Mouse (Mus musculus) heart, adult 2 months (tissue): ENCODE measurements around the gene Camk1d. TPM values are rescaled to one million over a fixed set of nuclear protein-coding genes. Genes with fewer than 3 reads are reported as not detected.

Experiments
- DNase-seq, 2 experiments: peaks; one replicate each; pipeline ENCODE4 v3.0.0; 2021
- H3K27ac ChIP-seq: fragments of 200-600 bp; 2 replicates; pipeline ENCODE4 v1.8.1; 2022
- H3K27me3 ChIP-seq: fragments of 200-500 bp; 2 replicates; pipeline ENCODE4 v1.6.1; 2012; ENCODE audit warnings: mild to moderate bottlenecking, low read length, inconsistent platforms, mixed read lengths; ENCODE audit not compliant: control insufficient read depth, insufficient read depth
- H3K36me3 ChIP-seq: fragments of 200-500 bp; 2 replicates; pipeline ENCODE4 v1.6.1; 2012; ENCODE audit warnings: low read length, inconsistent platforms; ENCODE audit not compliant: control insufficient read depth, insufficient read depth
- H3K4me1 ChIP-seq: fragments of 200-500 bp; 2 replicates; pipeline ENCODE4 v1.6.1; 2011; ENCODE audit warnings: low read length; ENCODE audit not compliant: control insufficient read depth, insufficient read depth
- H3K4me3 ChIP-seq: fragments of 200-600 bp; 2 replicates; pipeline ENCODE4 v1.8.1; 2022
- H3K79me2 ChIP-seq: fragments of 200-500 bp; replicated peaks from 2 replicates; pipeline ENCODE4 v1.6.1; 2012; ENCODE audit warnings: mild to moderate bottlenecking, inconsistent platforms, low read length, moderate library complexity, mixed read lengths; ENCODE audit not compliant: control insufficient read depth, insufficient read depth
- H3K9ac ChIP-seq: fragments of 200-500 bp; 2 replicates; pipeline ENCODE4 v1.6.1; 2012; ENCODE audit warnings: low read depth, mild to moderate bottlenecking, control low read depth, inconsistent platforms, low read length, mixed read lengths
- CTCF ChIP-seq: fragments of 200-600 bp; IDR thresholded peaks from 2 replicates; pipeline ENCODE4 v1.8.1; 2022; ENCODE audit warnings: antibody characterized with exemption, mild to moderate bottlenecking, moderate library complexity
- EP300 ChIP-seq: fragments of 200-500 bp; IDR thresholded peaks from 2 replicates; pipeline ENCODE4 v1.6.1; 2011; ENCODE audit warnings: low read depth, low read length, control low read depth; ENCODE audit not compliant: insufficient read depth
- POLR2A ChIP-seq: fragments of 200-500 bp; IDR thresholded peaks from 2 replicates; pipeline ENCODE4 v1.6.1; 2011; ENCODE audit warnings: mild to moderate bottlenecking, low read depth, low read length, control low read depth; ENCODE audit not compliant: insufficient read depth
- WGBS: fragments of 180-500 bp; shearing (Covaris S2); methylation state at CpG from one replicate; pipeline ENCODE4 v1.1.7; 2018; 5-methylcytosine and 5-hydroxymethylcytosine counted together
- intact Hi-C: fragments of 180-260 bp; cut with DNase I; formaldehyde crosslinking; loops from one replicate; pipeline ENCODE4 v1.15.1; 2025
- long read RNA-seq: library from polyadenylated mRNA; stranded (forward); transcript quantifications from one replicate; pipeline ENCODE4 v2.0.0, GENCODE M21; 2021
- polyA plus RNA-seq: library from polyadenylated mRNA; depleted of rRNA; stranded (reverse); fragments of >200 nt; gene quantifications from 2 replicates; pipeline ENCODE4 v1.2.3, GENCODE M21; 2012; rRNA removed
- total RNA-seq, 2 experiments: library from RNA; stranded (reverse); gene quantifications; 2 replicates each; pipeline ENCODE4 v1.2.3; 2021

Gene Camk1d
- total RNA-seq: 1 to 10 TPM; 4.3 to 4.9 TPM
- polyA plus RNA-seq: 2.5 and 3.3 TPM in 2 replicates
- long read RNA-seq, partial matches to known transcripts: 0 of 3 reads
- long read RNA-seq, other reads (novel, unspliced or antisense): 3 of 3 reads

- under 1% methylated on average over 76 of the region's 80 CpGs for WGBS
- H3K4me3 ChIP-seq: peak within 1 kb of the TSS; percentile 63
- peaks cover 2% of the 10 kb centered on the region for H3K4me1 ChIP-seq
- peak; percentile 42; the same call in 1 of the 2 replicates for TF ChIP-seq POLR2A
- TF ChIP-seq EP300: no peak
- peak; percentile 63 for TF ChIP-seq CTCF
- H3K27ac ChIP-seq: peak within 1 kb of the TSS; percentile 56
- intact Hi-C loops: loop anchor here (10.0 kb wide), 1 partner anchor 90 kb away; no protein-coding TSS in a partner anchor
- no peaks in the 10 kb centered on the region for H3K79me2 ChIP-seq
- H3K27me3 ChIP-seq: no peaks in the 10 kb centered on the region
- H3K9ac ChIP-seq: peak within 1 kb of the TSS; percentile 65
- DNase-seq: peak; percentile 83 to 85
- no peaks in the 10 kb centered on the region for H3K36me3 ChIP-seq
These were observed at the start of gene Camk1d for GRCm38 (mm10) chr2:5714211-5715053. Gene Camk1d (minus strand): TSS chr2:5714515.

- intact Hi-C loops: no loop called here
These were observed 47.7 kb upstream of the Camk1d start for GRCm38 (mm10) chr2:5762031-5762430.

GRCm38 (mm10) chr2:5760479-5761008 lies 46.2 kb upstream of the Camk1d start:
- Histone ChIP-seq H3K4me3 (no peak overlapping the region), H3K27me3 (no peaks in the 10 kb centered on the region), H3K9ac (no peak overlapping the region), H3K4me1 (no peaks in the 10 kb centered on the region), H3K79me2 (no peaks in the 10 kb centered on the region), H3K36me3 (no peaks in the 10 kb centered on the region), H3K27ac (no peak overlapping the region)
- intact Hi-C loops: no loop called here
- DNase-seq: no peak
- no peak for TF ChIP-seq EP300
- no peak for TF ChIP-seq CTCF
- TF ChIP-seq POLR2A: no peak
- whole genome bisulfite sequencing: 88% methylated on average over 8 of the region's 8 CpGs

More at GRCm38 (mm10) chr2:5762031-5762430, 47.7 kb upstream of the Camk1d start:
- Histone ChIP-seq H3K9ac (no peak overlapping the region), H3K27ac (no peak overlapping the region), H3K4me1 (no peaks in the 10 kb centered on the region), H3K4me3 (no peak overlapping the region), H3K27me3 (no peaks in the 10 kb centered on the region), H3K36me3 (no peaks in the 10 kb centered on the region), H3K79me2 (no peaks in the 10 kb centered on the region)
- no peak for DNase-seq
- no peak for TF ChIP-seq POLR2A
- TF ChIP-seq EP300: no peak
- no peak for TF ChIP-seq CTCF
- 92% methylated on average over 3 of the region's 3 CpGs for WGBS

- no peaks in the 10 kb centered on the region for H3K79me2 ChIP-seq
- WGBS: 81% methylated on average over 2 of the region's 2 CpGs
- no peak overlapping the region for H3K4me3 ChIP-seq
- intact Hi-C loops: no loop called here
- TF ChIP-seq CTCF (peak; percentile 20; the same call in 1 of the 2 replicates), EP300 (no peak), POLR2A (no peak)
- no peaks in the 10 kb centered on the region for H3K36me3 ChIP-seq
- H3K27ac ChIP-seq: no peak overlapping the region
- H3K9ac ChIP-seq: no peak overlapping the region
- H3K4me1 ChIP-seq: no peaks in the 10 kb centered on the region
- DNase-seq: no peak
- no peaks in the 10 kb centered on the region for H3K27me3 ChIP-seq
These were observed 44.3 kb upstream of the Camk1d start for GRCm38 (mm10) chr2:5758569-5758968.

GRCm38 (mm10) chr2:5750872-5751271 lies 36.6 kb upstream of the Camk1d start:
- Histone ChIP-seq H3K4me3 (no peak overlapping the region), H3K27me3 (no peaks in the 10 kb centered on the region), H3K36me3 (no peaks in the 10 kb centered on the region), H3K9ac (no peak overlapping the region), H3K4me1 (no peaks in the 10 kb centered on the region), H3K27ac (no peak overlapping the region), H3K79me2 (no peaks in the 10 kb centered on the region)
- no peak for DNase-seq
- TF ChIP-seq EP300 (no peak), POLR2A (no peak), CTCF (no peak)
- 83% methylated on average over 3 of the region's 3 CpGs for WGBS
- intact Hi-C loops: no loop called here

- no peaks in the 10 kb centered on the region for H3K79me2 ChIP-seq
- H3K4me1 ChIP-seq: no peaks in the 10 kb centered on the region
- TF ChIP-seq CTCF (no peak), POLR2A (no peak), EP300 (no peak)
- no peak overlapping the region for H3K9ac ChIP-seq
- WGBS: 72% methylated on average over 6 of the region's 6 CpGs
- H3K27ac ChIP-seq: no peak overlapping the region
- DNase-seq: no peak
- no peaks in the 10 kb centered on the region for H3K27me3 ChIP-seq
- intact Hi-C loops: no loop called here
- H3K4me3 ChIP-seq: no peak overlapping the region
- H3K36me3 ChIP-seq: no peaks in the 10 kb centered on the region
These were observed 34.9 kb upstream of the Camk1d start for GRCm38 (mm10) chr2:5749210-5749609.
